Mouse (Mus musculus): ENCODE results near the gene Phf21b. TPM values are rescaled to one million over a fixed set of nuclear protein-coding genes. Genes with fewer than 3 reads are reported as not detected.
A peak's percentile ranks its signal among the peaks of the same experiment; 100 is the strongest.
"Not testable (repeated sequence)": the region's sequence is repeated elsewhere in the genome, so short reads cannot be mapped to it uniquely, and the experiment has no call there.

Gene Phf21b
- polyA plus RNA-seq (2015; fragmentation: Nextera tagmentation; extraction: Ambion mirVana) = 0.33 and 0.37 TPM in 2 replicates

GRCm38 (mm10) chr15:84856006-84856995 is at the start of gene Phf21b:
Gene Phf21b, minus strand, starts transcription at chr15:84856049.
- peak within 1 kb of the TSS; percentile 85 for H3K27ac ChIP-seq
- peak; percentile 75; the same call in 1 of the 2 replicates for ATAC-seq (ENCODE audit: insufficient number of reproducible peaks, low FRiP score, low TSS enrichment, low read depth)
- H3K9me3 ChIP-seq = no peaks in the 10 kb centered on the region
- peaks cover 23% of the 10 kb centered on the region for H3K27me3 ChIP-seq
- no peaks in the 10 kb centered on the region for H3K36me3 ChIP-seq
- H3K4me3 ChIP-seq = peak within 1 kb of the TSS; percentile 68
- H3K4me1 ChIP-seq = peaks cover 36% of the 10 kb centered on the region
- peak within 1 kb of the TSS; percentile 64 for H3K9ac ChIP-seq
- WGBS = under 1% methylated on average over 76 of the region's 76 CpGs
- peak within 1 kb of the TSS; percentile 99 for H3K4me2 ChIP-seq

- WGBS = 71% methylated on average over 7 of the region's 7 CpGs
- Histone ChIP-seq H3K4me2 (no peak overlapping the region), H3K27me3 (0 out of 2 replicates have a peak, but pooled peaks cover 3% of the 10 kb centered on the region), H3K27ac (no peak overlapping the region), H3K4me1 (peaks cover under 1% of the 10 kb centered on the region; the same call in 1 of the 2 replicates), H3K9me3 (no peaks in the 10 kb centered on the region), H3K36me3 (no peaks in the 10 kb centered on the region), H3K9ac (no peak overlapping the region), H3K4me3 (no peak overlapping the region)
- no peak for ATAC-seq (ENCODE audit: insufficient number of reproducible peaks, low FRiP score, low TSS enrichment, low read depth)
Measured at GRCm38 (mm10) chr15:84903843-84904385, 48.1 kb upstream of the Phf21b start.

- 19% methylated on average over 7 of the region's 7 CpGs for WGBS
Measured at GRCm38 (mm10) chr15:84898077-84898476, 42.2 kb upstream of the Phf21b start.

GRCm38 (mm10) chr15:84896664-84897063 is 40.8 kb upstream of the Phf21b start:
- WGBS = 45% methylated on average over 1 of the region's 1 CpGs
- no peaks in the 10 kb centered on the region for H3K36me3 ChIP-seq
- H3K9me3 ChIP-seq = no peaks in the 10 kb centered on the region
- H3K4me2 ChIP-seq = no peak overlapping the region
- H3K27me3 ChIP-seq = 0 out of 2 replicates have a peak, but pooled peaks cover 3% of the 10 kb centered on the region
- peaks cover 12% of the 10 kb centered on the region for H3K4me1 ChIP-seq
- no peak for ATAC-seq (ENCODE audit: insufficient number of reproducible peaks, low FRiP score, low TSS enrichment, low read depth)
- H3K4me3 ChIP-seq = no peak overlapping the region
- no peak overlapping the region for H3K27ac ChIP-seq
- no peak overlapping the region for H3K9ac ChIP-seq

More at GRCm38 (mm10) chr15:84898077-84898476, 42.2 kb upstream of the Phf21b start:
- no peaks in the 10 kb centered on the region for H3K36me3 ChIP-seq
- no peak overlapping the region for H3K9ac ChIP-seq
- H3K4me3 ChIP-seq = no peak overlapping the region
- no peak overlapping the region for H3K27ac ChIP-seq
- H3K9me3 ChIP-seq = no peaks in the 10 kb centered on the region
- peaks cover 12% of the 10 kb centered on the region for H3K4me1 ChIP-seq
- ATAC-seq (ENCODE audit: insufficient number of reproducible peaks, low FRiP score, low TSS enrichment, low read depth) = no peak
- H3K27me3 ChIP-seq = 0 out of 2 replicates have a peak, but pooled peaks cover 3% of the 10 kb centered on the region
- no peak overlapping the region for H3K4me2 ChIP-seq

- ATAC-seq (ENCODE audit: insufficient number of reproducible peaks, low FRiP score, low TSS enrichment, low read depth); H3K9me3 ChIP-seq; H3K4me2 ChIP-seq; H3K36me3 ChIP-seq; H3K9ac ChIP-seq; H3K27ac ChIP-seq; H3K27me3 ChIP-seq; H3K4me3 ChIP-seq: not testable (repeated sequence)
- H3K4me1 ChIP-seq = peaks cover 12% of the 10 kb centered on the region
- 54% methylated on average over 10 of the region's 10 CpGs for WGBS
Measured at GRCm38 (mm10) chr15:84896216-84896615, 40.4 kb upstream of the Phf21b start.

- no peaks in the 10 kb centered on the region for H3K4me1 ChIP-seq
- H3K27ac ChIP-seq = no peak overlapping the region
- no peaks in the 10 kb centered on the region for H3K36me3 ChIP-seq
- ATAC-seq (ENCODE audit: insufficient number of reproducible peaks, low FRiP score, low TSS enrichment, low read depth) = no peak
- no peak overlapping the region for H3K9ac ChIP-seq
- no peaks in the 10 kb centered on the region for H3K9me3 ChIP-seq
- H3K27me3 ChIP-seq = no peaks in the 10 kb centered on the region
- H3K4me2 ChIP-seq = no peak overlapping the region
- no peak overlapping the region for H3K4me3 ChIP-seq
- 2% methylated on average over 3 of the region's 3 CpGs for WGBS
Measured at GRCm38 (mm10) chr15:84891658-84892057, 35.8 kb upstream of the Phf21b start.

- no peaks in the 10 kb centered on the region for H3K36me3 ChIP-seq
Measured at GRCm38 (mm10) chr15:84891246-84891645, 35.4 kb upstream of the Phf21b start.

GRCm38 (mm10) chr15:84888066-84888465 is 32.2 kb upstream of the Phf21b start:
- H3K4me2 ChIP-seq = no peak overlapping the region
- no peak overlapping the region for H3K27ac ChIP-seq
- WGBS = 73% methylated on average over 12 of the region's 12 CpGs
- H3K4me1 ChIP-seq = no peaks in the 10 kb centered on the region
- H3K27me3 ChIP-seq = no peaks in the 10 kb centered on the region
- H3K36me3 ChIP-seq = no peaks in the 10 kb centered on the region
- H3K9me3 ChIP-seq = no peaks in the 10 kb centered on the region
- H3K4me3 ChIP-seq = no peak overlapping the region
- no peak overlapping the region for H3K9ac ChIP-seq
- ATAC-seq (ENCODE audit: insufficient number of reproducible peaks, low FRiP score, low TSS enrichment, low read depth) = no peak

More at GRCm38 (mm10) chr15:84891246-84891645, 35.4 kb upstream of the Phf21b start:
- Histone ChIP-seq H3K9ac (no peak overlapping the region), H3K9me3 (no peaks in the 10 kb centered on the region), H3K27ac (no peak overlapping the region), H3K4me1 (no peaks in the 10 kb centered on the region), H3K27me3 (no peaks in the 10 kb centered on the region), H3K4me2 (no peak overlapping the region), H3K4me3 (no peak overlapping the region)
- ATAC-seq (ENCODE audit: insufficient number of reproducible peaks, low FRiP score, low TSS enrichment, low read depth) = no peak
- 42% methylated on average over 3 of the region's 3 CpGs for WGBS

GRCm38 (mm10) chr15:84877029-84877815 is 21.4 kb upstream of the Phf21b start:
- H3K9ac ChIP-seq = no peak overlapping the region
- H3K36me3 ChIP-seq = no peaks in the 10 kb centered on the region
- WGBS = 85% methylated on average over 12 of the region's 12 CpGs
- H3K9me3 ChIP-seq = no peaks in the 10 kb centered on the region
- no peak for ATAC-seq (ENCODE audit: insufficient number of reproducible peaks, low FRiP score, low TSS enrichment, low read depth)
- no peak overlapping the region for H3K27ac ChIP-seq
- no peak overlapping the region for H3K4me3 ChIP-seq
- H3K4me1 ChIP-seq = no peaks in the 10 kb centered on the region
- no peak overlapping the region for H3K4me2 ChIP-seq
- H3K27me3 ChIP-seq = no peaks in the 10 kb centered on the region

- no peaks in the 10 kb centered on the region for H3K36me3 ChIP-seq
- no peak overlapping the region for H3K27ac ChIP-seq
- no peak overlapping the region for H3K4me3 ChIP-seq
- H3K9me3 ChIP-seq = no peaks in the 10 kb centered on the region
- WGBS = 68% methylated on average over 4 of the region's 4 CpGs
- no peaks in the 10 kb centered on the region for H3K4me1 ChIP-seq
- H3K27me3 ChIP-seq = no peaks in the 10 kb centered on the region
- no peak overlapping the region for H3K9ac ChIP-seq
- no peak overlapping the region for H3K4me2 ChIP-seq
- no peak for ATAC-seq (ENCODE audit: insufficient number of reproducible peaks, low FRiP score, low TSS enrichment, low read depth)
Measured at GRCm38 (mm10) chr15:84873867-84874266, 18.0 kb upstream of the Phf21b start.

GRCm38 (mm10) chr15:84873079-84873478 is 17.2 kb upstream of the Phf21b start:
- Histone ChIP-seq H3K4me3 (no peak overlapping the region), H3K4me2 (no peak overlapping the region), H3K9ac (no peak overlapping the region), H3K4me1 (no peaks in the 10 kb centered on the region), H3K36me3 (no peaks in the 10 kb centered on the region), H3K27me3 (no peaks in the 10 kb centered on the region), H3K9me3 (no peaks in the 10 kb centered on the region), H3K27ac (no peak overlapping the region)
- no peak for ATAC-seq (ENCODE audit: insufficient number of reproducible peaks, low FRiP score, low TSS enrichment, low read depth)
- 82% methylated on average over 11 of the region's 11 CpGs for WGBS
